8 mouse cellular contexts compared by ENCODE assay signal in genomic region chr14:105896791-105897568, GRCm38 (mm10). TPM values are rescaled to one million over a fixed set of nuclear protein-coding genes. Genes with fewer than 3 reads are reported as not detected.
A peak's percentile ranks its signal among the peaks of the same experiment; 100 is the strongest.
DNase-seq lines count a peak whose midpoint lies in the region; ATAC-seq lines count a peak whose summit lies in the region.

Gene Spry2 (minus strand): TSS chr14:105896819.

- peaks cover 34% of the 10 kb centered on the region for H3K4me1 ChIP-seq in megakaryocyte, embryonic 14.5 days

- H3K36me3 ChIP-seq in megakaryocyte, embryonic 14.5 days (replicated peaks; ENCODE audit: low read length) = peaks cover 17% of the 10 kb centered on the region

- peak; percentile 20 for ATAC-seq in activated CD4-positive, CD25-positive, alpha-beta regulatory T cell, adult 4 months

- peaks cover 3% of the 10 kb centered on the region for H3K27me3 ChIP-seq in megakaryocyte, embryonic 14.5 days (replicated peaks)

- H3K9me3 ChIP-seq in megakaryocyte, embryonic 14.5 days = no peaks in the 10 kb centered on the region

- H3K4me3 ChIP-seq in megakaryocyte, embryonic 14.5 days (replicated peaks) = peak within 1 kb of the TSS; percentile 96

- peak; percentile 68 to 89 for DNase-seq in cerebellum, postnatal 4 days (ENCODE audit: low spot score in 2 of 2)
- DNase-seq in gastrocnemius, postnatal 10 days = peak; percentile 88
- DNase-seq in induced T-regulatory cell, adult 2 months (ENCODE audit: low read depth) = peak; percentile 28
- peak; percentile 83 to 92 for DNase-seq in left cerebral cortex, adult 9 months (ENCODE audit: low spot score in 2 of 2)
- peak; percentile 95 to 97 for DNase-seq in right cerebral cortex, postnatal 10 days (ENCODE audit: low spot score in 2 of 2)
- DNase-seq in urinary bladder, postnatal 36 days (ENCODE audit: low spot score in 2 of 2) = peak; percentile 80 to 92

RNA-seq across cellular contexts. Expression of gene Spry2, which starts in this region (rescaled TPM):
- not detected for polyA plus RNA-seq in activated CD4-positive, CD25-positive, alpha-beta regulatory T cell, adult 4 months (2017; shearing (Covaris generic))
- total RNA-seq in gastrocnemius, postnatal 10 days (2021) = 10 to 100 TPM; 41.7 to 44.5 TPM
- 1.6 and 2.1 TPM in 2 replicates for polyA plus RNA-seq in megakaryocyte, embryonic 14.5 days (2012; ENCODE audit: insufficient read depth, low replicate concordance)

Comparison
In these comparisons a context has a peak if more than half of its experiments do, and no peak if none do; other contexts are left out.
1. Peak in every context shown above with its lines: DNase-seq, ATAC-seq and H3K4me3 ChIP-seq.
2. Peak in ATAC-seq in activated CD4-positive, CD25-positive, alpha-beta regulatory T cell, adult 4 months; RNA of the gene not detected or under 1 TPM.
3. DNase-seq: peak in every context shown above with its lines; median percentile 96 in right cerebral cortex, postnatal 10 days; 88 in gastrocnemius, postnatal 10 days; 88 in left cerebral cortex, adult 9 months; 86 in urinary bladder, postnatal 36 days; 78 in cerebellum, postnatal 4 days; 28 in induced T-regulatory cell, adult 2 months.